Mouse (Mus musculus): ENCODE data around the gene Olfm3. TPM values are rescaled to one million over a fixed set of nuclear protein-coding genes. Genes with fewer than 3 reads are reported as not detected.

The Olfm3 gene
- total RNA-seq, 2 experiments from 2014 or later = not detected

DNA sequence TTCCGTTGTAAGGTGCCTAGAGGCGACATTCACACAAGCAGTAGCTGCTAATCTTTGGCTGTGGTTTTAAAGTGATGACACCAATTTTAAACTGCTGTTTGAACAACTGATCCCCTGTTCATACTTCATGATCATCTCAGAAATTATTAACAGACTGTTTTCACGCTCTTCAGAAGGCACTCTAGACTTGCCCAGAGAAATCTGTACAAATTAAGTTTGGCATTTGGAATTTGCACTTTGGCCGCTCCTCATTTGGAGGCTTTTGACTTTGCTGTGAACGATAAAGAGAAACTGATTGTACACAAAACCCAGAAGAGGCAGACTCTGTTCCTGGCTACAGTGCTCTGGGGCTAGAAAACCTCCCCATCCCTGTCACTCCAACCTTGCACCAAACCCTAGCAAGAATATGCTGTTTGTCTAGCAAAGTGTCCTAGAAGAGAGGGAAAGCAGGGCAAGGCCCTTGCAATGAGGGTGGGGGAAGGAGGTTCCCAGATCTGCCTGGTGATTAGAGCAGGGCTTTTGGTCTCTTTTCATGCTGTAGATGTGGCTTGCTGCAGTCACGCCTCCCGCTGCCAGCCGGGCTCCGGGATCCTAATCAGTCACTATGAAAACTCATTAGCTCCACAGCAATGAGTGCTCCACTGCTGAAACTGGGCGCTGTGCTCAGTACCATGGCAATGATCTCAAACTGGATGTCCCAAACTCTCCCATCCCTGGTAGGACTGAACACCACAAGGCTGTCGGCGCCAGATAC, 176.7 kb downstream of the Olfm3 start:
- no peak for DNase-seq

DNA sequence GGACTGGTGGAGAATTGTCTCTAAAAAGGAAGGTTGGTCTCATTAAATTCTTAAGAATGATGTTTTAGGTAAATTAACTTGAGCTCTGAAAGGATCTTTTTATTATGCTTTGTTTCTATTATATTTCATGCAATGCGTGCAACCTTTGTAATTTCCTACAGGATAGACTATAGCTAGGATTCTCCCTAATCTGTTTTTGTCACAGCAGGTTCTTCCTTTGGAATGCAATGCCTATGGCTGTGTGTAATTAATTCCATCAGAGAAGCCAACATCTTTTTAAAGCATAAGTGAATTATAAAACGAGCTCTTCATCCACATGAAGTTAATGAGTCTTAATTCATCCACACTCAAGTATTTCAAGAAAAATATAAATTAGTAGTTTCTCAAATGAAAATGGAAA, 177.5 kb downstream of the Olfm3 start:
- DNase-seq = no peak

DNA sequence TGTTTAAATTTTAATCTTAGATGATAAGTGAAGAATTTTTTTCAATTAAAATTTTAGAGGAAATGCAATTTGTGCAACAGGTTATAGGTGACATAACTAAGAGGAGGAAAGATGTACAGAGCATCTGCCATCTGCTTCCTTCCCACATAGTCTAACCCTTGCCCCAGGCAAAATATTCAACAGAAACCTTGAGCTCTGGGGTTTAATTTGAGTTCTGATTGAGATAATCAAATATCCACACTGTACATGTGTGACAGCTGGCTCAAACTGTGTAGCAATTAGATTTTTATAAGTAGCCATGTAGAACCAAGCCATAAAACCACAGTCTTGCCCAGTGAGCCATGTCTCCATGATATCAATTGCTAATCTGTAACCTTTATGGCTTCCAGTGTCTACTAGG, 179.1 kb downstream of the Olfm3 start:
- DNase-seq = no peak

DNA sequence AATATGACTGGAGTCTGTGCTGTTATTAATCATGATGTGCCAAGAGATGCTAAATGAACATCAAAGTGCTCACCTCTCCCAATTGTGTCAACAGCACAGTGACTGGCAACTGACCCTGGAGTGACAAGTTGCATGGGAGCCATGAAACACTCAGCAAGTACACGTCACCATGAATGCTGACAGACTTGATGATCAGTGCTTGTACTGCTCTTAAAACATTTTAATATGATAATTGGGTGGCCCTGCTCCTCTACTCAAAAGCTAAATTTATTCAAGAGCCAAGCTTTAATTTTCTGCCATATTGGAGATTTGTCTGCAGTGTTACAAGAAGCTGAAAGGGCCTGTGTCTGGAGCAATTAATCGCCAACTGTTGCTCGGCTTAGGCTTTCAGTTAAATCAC, 184.4 kb downstream of the Olfm3 start:
- DNase-seq = no peak

DNA sequence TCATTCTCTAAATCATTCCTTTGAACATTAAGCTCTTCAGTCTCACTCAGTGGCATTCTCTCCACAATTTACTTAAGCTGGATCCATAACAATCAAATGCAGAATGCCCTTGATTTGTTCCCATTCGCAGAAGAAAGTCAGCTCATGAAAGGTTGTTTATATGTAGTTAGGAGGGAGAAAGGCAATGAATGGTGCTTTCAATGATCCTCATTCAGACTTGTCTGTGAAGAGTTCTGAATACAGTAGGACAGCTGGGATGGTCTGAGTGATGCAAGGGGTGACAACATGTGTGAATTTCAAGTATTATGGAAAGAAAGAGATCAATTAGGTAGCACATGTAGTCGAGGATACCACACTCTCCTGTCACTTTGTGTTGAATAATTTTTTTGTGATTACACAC, 186.8 kb downstream of the Olfm3 start:
- DNase-seq = no peak

DNA sequence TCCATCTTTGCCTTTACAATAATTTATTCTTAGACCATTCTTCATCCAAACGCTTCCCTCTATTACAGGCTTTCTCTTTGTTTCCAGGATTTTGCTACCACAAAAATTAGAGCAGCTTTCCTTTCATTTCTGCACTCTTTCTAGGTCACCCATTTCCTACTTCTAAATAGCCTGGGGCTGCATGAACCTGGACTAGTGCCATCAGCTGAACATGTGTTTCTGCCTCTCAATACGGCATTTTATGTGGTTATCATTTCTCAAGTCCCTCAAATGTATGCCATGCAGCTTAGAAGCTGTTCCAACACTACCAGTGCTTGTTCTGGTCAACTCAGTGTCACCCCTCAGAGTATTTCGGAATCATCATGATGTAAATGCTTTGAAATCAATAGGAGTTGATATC, 191.6 kb downstream of the Olfm3 start:
- no peak for DNase-seq

DNA sequence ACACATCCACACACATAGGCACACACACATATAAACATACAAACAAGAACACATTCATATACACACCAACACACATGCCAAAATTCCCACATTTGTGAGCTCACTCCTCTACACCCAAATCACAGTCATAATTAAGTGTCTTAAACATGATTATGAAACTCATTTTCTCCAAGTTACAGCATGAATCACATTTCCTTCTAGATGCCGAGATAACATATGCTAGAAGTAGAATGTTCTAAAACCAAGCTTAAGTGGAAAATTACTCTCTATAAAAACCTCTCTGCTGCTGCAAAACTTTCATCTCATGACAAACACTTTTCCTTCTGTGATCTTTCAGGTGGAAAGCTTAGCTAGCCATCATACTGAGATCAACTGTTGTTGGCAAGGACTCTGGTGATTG, 195.7 kb downstream of the Olfm3 start:
- DNase-seq = no peak

DNA sequence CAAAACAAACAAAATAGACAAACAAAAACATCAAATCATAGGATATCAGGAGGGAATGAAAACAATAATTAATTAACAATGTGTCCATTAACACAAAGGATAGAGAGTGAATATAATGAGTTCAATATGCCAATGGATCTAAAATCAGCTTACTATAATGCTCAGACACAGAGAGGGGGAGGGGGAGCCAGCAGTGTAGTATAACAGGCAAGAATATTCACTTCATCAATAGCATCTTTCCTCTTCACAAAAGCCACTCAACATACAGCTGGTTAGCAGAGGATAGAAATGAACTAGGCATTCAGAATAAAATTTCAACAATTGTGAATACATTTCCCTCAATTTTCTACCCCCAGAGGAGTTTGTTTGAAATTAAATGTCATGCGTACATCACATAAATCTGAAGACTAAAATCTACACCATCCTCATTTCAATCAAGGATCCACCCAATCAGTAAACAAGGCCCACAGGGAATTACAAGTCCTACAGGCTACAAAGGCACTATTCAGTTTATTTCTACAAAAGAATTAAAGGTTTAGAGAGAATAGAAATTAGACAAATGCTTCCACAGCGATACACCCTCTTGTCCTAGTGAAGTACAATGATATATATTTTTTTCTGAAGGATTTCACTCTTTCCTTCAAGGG, 200.4 kb downstream of the Olfm3 start:
- DNase-seq = no peak

DNA sequence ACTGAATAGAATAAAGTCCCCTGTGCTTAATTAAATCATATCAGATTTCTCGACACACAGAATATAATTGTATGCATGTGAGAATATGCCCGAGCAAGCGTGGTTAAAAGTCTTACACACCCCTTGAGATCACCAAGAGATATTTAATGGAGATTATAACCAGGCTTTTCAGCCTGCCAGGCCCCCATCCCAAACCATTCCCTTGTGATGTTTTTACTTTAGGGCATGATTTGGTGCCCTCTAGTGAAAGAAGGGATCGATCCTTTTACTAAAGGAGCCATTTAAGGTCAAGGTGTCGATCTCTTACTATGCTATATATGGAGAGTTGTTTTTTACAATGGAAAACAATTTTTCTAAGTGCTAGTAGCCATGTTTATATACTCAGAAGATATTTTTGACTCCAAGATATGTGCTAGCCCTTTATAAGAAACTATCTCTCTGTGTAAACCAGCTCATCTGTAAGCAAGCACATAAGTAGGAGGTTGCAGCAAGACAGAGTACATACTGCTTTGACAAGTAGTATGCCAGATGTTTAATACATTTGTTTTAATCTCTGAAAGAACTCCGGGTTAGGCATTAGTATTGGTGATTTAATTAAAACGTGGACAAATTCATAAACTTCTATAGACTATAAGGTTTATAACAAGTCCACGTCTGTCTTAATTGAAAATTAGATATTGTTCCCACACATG, 201.1 kb downstream of the Olfm3 start:
- DNase-seq = no peak

DNA sequence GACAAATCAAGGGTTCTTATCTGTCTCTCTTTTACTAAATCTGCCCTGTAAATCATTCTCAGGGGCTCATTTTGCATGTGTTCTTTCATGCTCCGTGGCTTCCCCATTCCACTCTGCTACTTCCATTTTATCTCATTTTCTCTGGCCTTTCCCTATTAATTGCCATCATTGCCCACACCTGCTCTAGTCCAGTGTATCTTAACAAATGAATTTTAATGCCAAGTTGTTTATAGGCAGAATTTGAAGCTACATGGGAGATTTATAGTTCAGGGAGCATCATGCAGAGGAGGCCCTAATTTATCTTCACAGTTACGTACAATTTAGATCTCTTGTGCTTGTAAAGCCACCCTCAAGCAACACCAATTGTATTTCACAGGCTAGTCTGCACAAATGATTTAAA, 241.8 kb downstream of the Olfm3 start:
- DNase-seq = no peak

DNA sequence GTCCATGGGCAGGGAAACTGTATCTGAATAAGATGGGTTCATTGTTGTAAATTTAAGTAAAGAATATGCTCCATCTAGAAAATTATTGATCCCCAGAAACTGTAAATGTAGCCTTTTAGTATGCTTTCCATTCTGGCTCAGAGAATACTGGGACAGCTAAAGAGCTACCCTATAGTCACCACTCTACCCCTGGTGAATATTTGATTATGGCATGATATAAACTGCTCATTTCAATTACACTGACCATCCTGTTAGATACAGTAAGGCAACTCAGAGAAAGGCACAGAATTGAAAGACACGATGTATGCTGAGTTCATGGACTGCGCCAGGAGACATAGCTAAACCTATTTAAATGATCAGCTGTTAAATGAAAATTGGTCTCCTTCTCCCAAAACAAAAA, 242.4 kb downstream of the Olfm3 start:
- no peak for DNase-seq

DNA sequence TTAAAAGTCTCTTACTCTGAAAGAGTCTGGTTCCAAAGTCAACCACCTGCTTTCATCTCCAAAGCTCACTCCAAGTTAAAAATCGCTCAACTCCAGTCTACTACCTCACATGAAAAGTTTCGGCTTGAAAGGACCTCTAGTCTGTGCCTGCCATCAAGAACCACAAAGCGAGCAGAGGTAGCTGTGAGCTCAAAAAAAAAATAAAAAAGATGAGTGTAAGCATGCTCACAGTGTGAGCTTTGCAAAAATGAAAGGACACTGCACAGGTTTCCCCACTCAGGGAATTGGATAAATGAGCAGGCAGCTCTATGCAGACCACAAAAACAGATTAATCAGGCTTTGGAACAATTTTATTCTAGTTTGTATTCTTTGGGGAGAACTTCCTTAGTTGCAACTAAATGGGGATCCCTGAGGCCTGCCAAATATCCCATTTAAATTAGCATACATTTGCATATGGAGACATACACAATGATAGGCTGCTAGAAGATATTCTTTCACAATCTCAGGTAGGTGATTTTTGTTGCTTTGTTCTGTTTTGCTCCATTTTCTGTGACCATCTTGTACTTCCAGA, 255.1 kb downstream of the Olfm3 start:
- DNase-seq = no peak

DNA sequence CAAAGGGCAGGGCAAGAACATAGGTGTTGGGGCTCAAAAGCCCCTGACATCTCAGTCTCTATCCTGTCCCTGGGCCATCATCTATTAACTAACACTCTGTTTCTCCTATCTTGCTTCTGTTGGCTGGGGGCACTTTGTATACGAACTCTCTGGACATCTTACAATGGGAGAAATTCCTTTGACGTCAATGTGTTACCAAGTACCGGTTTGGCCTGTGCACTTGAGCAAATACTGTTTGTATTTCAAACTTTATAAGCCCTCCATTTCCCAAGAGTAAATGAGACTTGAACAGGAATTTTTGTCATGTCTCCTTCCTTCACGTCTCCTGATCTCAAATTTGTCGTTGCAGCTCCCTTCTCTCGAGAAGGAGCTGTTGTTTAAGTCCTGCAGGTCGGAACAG, 270.7 kb downstream of the Olfm3 start:
- no peak for DNase-seq
